Mouse (Mus musculus) liver, embryonic 12.5 days (tissue): Measurements from ENCODE around the gene Gm10722. TPM values are rescaled to one million over a fixed set of nuclear protein-coding genes. Genes with fewer than 3 reads are reported as not detected.
"Not testable (repeated sequence)": the region's sequence is repeated elsewhere in the genome, so short reads cannot be mapped to it uniquely, and the experiment has no call there.

Source experiments
- ATAC-seq: fragments of 200-750 bp; cut with Nextera tagmentation; 2 replicates; pipeline ENCODE4 v1.8.0; 2017; ENCODE audit warnings: moderate number of reproducible peaks, mild to moderate bottlenecking, moderate library complexity
- H3K27ac ChIP-seq: fragments of 300-500 bp; sonication (generic); 2 replicates; pipeline ENCODE4 v1.5.1; 2016; ENCODE audit warnings: mild to moderate bottlenecking
- H3K27me3 ChIP-seq: fragments of 300-500 bp; sonication (generic); replicated peaks from 2 replicates; pipeline ENCODE4 v1.6.1; 2016; ENCODE audit warnings: mild to moderate bottlenecking, moderate library complexity
- H3K36me3 ChIP-seq: fragments of 300-500 bp; sonication (generic); 2 replicates; pipeline ENCODE4 v1.6.1; 2016; ENCODE audit warnings: mild to moderate bottlenecking, moderate library complexity
- H3K4me1 ChIP-seq: fragments of 300-500 bp; sonication (generic); 2 replicates; pipeline ENCODE4 v1.6.1; 2016
- H3K4me2 ChIP-seq: fragments of 300-500 bp; sonication (generic); 2 replicates; pipeline ENCODE4 v1.6.1; 2016; ENCODE audit warnings: mild to moderate bottlenecking, moderate library complexity
- H3K4me3 ChIP-seq: fragments of 300-500 bp; sonication (generic); 2 replicates; pipeline ENCODE4 v1.5.1; 2016; ENCODE audit warnings: mild to moderate bottlenecking, moderate library complexity
- H3K9ac ChIP-seq: fragments of 300-500 bp; sonication (generic); 2 replicates; pipeline ENCODE4 v1.6.1; 2016; ENCODE audit warnings: mild to moderate bottlenecking, moderate library complexity
- H3K9me3 ChIP-seq: fragments of 300-500 bp; sonication (generic); replicated peaks from 2 replicates; pipeline ENCODE4 v1.6.1; 2016; ENCODE audit warnings: mild to moderate bottlenecking, moderate library complexity
- WGBS: fragments of 180-500 bp; shearing (Covaris S2); methylation state at CpG from one replicate; pipeline ENCODE4 v1.1.7; 2016; ENCODE audit not compliant: insufficient replicate concordance; 5-methylcytosine and 5-hydroxymethylcytosine counted together
- polyA plus RNA-seq: library from polyadenylated mRNA; unstranded; fragments of >200 nt; fragmentation: Nextera tagmentation; extraction: Ambion mirVana; gene quantifications from 2 replicates; pipeline ENCODE4 v1.2.1, GENCODE M21; 2016

Gm10722 gene
- polyA plus RNA-seq = not detected in 2 replicates

DNA sequence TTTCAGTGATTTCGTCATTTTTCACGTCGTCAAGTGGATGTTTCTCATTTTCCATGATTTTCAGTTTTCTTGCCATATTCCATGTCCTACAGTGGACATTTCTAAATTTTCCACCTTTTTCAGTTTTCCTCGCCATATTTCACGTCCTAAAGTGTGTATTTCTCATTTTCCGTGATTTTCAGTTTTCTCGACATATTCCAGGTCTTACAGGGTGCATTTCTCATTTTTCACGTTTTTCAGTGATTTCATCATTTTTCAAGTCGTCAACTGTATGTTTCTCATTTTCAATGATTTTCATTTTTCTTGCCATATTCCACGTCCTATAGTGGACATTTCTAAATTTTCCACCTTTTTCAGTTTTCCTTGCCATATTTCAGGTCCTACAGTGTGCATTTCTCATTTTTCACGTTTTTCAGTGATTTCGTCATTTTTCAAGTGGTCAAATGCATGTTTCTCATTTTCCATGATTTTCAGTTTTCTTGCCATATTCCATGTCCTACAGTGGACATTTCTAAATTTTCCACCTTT, at the start of gene Gm10722:
TSS of gene Gm10722 (plus strand) at position 478 of the 528 bp plus-strand sequence.
- not testable (repeated sequence) for H3K27me3 ChIP-seq, H3K9ac ChIP-seq, H3K4me1 ChIP-seq, ATAC-seq, H3K4me2 ChIP-seq, H3K4me3 ChIP-seq, H3K36me3 ChIP-seq, H3K27ac ChIP-seq, H3K9me3 ChIP-seq
- 62% methylated on average over 12 of the region's 12 CpGs for WGBS

DNA sequence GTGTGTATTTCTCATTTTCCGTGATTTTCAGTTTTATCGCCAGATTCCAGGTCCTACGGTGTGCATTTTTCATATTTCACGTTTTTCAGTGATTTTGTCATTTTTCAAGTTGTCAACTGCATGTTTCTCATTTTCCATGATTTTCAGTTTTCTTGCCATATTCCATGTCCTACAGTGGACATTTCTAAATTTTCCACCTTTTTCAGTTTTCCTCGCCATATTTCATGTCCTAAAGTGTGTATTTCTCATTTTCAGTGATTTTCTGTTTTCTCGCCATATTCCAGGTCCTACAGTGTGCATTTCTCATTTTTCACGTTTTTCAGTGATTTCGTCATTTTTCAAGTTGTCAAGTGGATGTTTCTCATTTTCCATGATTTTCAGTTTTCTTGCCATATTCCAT, 284 bp downstream of the Gm10722 start:
- not testable (repeated sequence) for H3K4me3 ChIP-seq, ATAC-seq, H3K4me2 ChIP-seq, H3K9me3 ChIP-seq, H3K4me1 ChIP-seq, H3K27ac ChIP-seq, H3K9ac ChIP-seq, H3K27me3 ChIP-seq, H3K36me3 ChIP-seq
- 54% methylated on average over 8 of the region's 8 CpGs for WGBS

DNA sequence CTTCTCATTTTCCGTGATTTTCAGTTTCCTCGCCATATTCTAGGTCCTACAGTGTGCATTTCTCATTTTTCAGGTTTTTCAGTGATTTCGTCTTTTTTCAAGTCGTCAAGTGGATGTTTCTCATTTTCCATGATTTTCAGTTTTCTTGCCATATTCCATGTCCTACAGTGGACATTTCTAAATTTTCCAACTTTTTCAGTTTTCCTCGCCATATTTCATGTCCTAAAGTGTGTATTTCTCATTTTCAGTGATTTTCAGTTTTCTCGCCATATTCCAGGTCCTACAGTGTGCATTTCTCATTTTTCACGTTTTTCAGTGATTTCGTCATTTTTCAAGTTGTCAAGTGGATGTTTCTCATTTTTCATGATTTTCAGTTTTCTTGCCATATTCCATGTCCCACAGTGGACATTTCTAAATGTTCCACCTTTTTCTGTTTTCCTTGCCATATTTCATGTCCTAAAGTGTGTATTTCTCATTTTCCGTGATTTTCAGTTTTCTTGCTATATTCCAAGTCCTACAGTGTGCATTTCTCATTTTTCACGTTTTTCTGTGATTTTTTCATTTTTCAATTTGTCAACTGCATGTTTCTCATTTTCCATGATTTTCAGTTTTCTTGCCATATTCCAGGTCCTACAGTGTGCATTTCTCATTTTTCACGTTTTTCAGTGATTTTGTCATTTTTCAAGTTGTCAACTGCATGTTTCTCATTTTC, 1.4 kb downstream of the Gm10722 start:
- 0 out of 2 replicates have a peak overlapping the region, but pooled peaks have one; percentile 0 for H3K9ac ChIP-seq
- not testable (repeated sequence) for H3K27me3 ChIP-seq, H3K27ac ChIP-seq, H3K4me1 ChIP-seq, H3K36me3 ChIP-seq, H3K4me2 ChIP-seq, H3K9me3 ChIP-seq, H3K4me3 ChIP-seq
- WGBS = 56% methylated on average over 9 of the region's 11 CpGs
- peak; percentile 75 for ATAC-seq

DNA sequence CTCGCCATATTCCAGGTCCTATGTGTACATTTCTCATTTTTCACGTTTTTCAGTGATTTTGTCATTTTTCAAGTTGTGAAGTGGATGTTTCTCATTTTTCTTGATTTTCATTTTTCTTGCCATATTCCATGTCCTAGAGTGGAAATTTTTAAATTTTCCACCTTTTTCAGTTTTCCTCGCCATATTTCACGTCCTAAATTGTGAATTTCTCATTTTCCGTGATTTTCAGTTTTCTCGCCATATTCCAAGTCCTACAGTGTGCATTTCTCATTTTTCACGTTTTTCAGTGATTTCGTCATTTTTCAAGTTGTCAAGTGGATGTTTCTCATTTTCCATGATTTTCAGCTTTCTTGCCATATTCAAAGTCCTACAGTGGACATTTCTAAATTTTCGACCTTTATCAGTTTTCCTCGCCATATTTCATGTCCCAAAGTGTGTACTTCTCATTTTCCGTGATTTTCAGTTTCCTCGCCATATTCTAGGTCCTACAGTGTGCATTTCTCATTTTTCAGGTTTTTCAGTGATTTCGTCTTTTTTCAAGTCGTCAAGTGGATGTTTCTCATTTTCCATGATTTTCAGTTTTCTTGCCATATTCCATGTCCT, 2.2 kb downstream of the Gm10722 start, which contains the start of gene Gm11168:
TSS of gene Gm11168 (plus strand) at position 553 of the 603 bp plus-strand sequence.
- H3K27me3 ChIP-seq, H3K4me2 ChIP-seq, H3K4me3 ChIP-seq, ATAC-seq, H3K27ac ChIP-seq, H3K9me3 ChIP-seq, H3K36me3 ChIP-seq, H3K4me1 ChIP-seq: not testable (repeated sequence)
- WGBS = 58% methylated on average over 6 of the region's 14 CpGs
- 0 out of 2 replicates have a peak within 1 kb of the TSS, but pooled peaks have one; percentile 0 for H3K9ac ChIP-seq

DNA sequence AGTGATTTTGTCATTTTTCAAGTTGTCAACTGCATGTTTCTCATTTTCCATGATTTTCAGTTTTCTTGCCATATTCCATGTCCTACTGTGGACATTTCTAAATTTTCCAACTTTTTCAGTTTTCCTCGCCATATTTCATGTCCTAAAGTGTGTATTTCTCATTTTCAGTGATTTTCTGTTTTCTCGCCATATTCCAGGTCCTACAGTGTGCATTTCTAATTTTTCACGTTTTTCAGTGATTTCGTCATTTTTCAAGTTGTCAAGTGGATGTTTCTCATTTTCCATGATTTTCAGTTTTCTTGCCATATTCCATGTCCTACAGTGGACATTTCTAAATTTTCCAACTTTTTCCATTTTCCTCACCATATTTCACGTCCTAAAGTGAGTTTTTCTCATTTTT, 5.5 kb downstream of the Gm10722 start:
- H3K27ac ChIP-seq, H3K36me3 ChIP-seq, H3K9ac ChIP-seq, H3K9me3 ChIP-seq, H3K4me2 ChIP-seq, H3K4me3 ChIP-seq, H3K4me1 ChIP-seq, H3K27me3 ChIP-seq: not testable (repeated sequence)
- WGBS = 65% methylated on average over 1 of the region's 5 CpGs
- ATAC-seq = 0 out of 2 replicates have a peak, but pooled peaks have one; percentile 19

DNA sequence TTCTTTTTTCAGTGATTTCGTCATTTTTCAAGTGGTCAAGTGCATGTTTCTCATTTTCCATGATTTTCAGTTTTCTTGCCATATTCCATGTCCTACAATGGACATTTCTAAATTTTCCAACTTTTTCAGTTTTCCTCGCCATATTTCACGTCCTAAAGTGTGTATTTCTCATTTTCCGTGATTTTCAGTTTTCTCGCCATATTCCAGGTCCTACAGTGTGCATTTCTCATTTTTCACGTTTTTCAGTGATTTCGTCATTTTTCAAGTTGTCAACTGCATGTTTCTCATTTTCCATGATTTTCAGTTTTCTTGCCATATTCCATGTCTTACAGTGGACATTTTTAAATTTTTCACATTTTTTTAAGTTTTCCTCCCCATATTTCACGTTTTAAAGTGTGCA, 5.9 kb downstream of the Gm10722 start:
- WGBS = 59% methylated on average over 8 of the region's 8 CpGs

DNA sequence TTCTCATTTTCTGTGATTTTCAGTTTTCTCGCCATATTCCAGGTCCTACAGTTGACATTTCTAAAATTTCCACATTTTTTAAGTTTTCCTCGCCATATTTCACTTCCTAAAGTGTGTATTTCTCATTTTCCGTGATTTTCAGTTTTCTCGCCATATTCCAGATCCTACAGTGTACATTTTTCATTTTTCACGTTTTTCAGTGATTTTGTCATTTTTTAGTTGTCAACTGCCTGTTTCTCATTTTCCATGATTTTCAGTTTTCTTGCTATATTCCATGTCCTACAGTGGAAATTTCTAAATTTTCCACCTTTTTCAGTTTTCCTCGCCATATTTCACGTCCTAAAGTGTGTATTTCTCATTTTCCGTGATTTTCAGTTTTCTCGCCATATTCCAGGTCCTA, 6.5 kb downstream of the Gm10722 start:
- H3K9me3 ChIP-seq, H3K4me1 ChIP-seq, H3K9ac ChIP-seq, ATAC-seq, H3K4me3 ChIP-seq, H3K4me2 ChIP-seq, H3K27me3 ChIP-seq, H3K27ac ChIP-seq, H3K36me3 ChIP-seq: not testable (repeated sequence)
- 68% methylated on average over 8 of the region's 9 CpGs for WGBS

More for the DNA sequence above, 5.9 kb downstream of the Gm10722 start:
- H3K27me3 ChIP-seq, H3K4me3 ChIP-seq, H3K4me1 ChIP-seq, H3K9ac ChIP-seq, H3K36me3 ChIP-seq, H3K4me2 ChIP-seq, H3K27ac ChIP-seq, H3K9me3 ChIP-seq: not testable (repeated sequence)
- ATAC-seq = peak; percentile 71

DNA sequence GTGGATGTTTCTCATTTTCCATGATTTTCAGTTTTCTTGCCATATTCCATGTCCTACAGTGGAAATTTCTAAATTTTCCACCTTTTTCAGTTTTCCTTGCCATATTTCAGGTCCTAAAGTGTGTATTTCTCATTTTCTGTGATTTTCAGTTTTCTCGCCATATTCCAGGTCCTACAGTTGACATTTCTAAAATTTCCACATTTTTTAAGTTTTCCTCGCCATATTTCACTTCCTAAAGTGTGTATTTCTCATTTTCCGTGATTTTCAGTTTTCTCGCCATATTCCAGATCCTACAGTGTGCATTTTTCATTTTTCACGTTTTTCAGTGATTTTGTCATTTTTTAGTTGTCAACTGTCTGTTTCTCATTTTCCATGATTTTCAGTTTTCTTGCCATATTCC, 8.6 kb downstream of the Gm10722 start:
- H3K4me2 ChIP-seq, H3K9me3 ChIP-seq, H3K27me3 ChIP-seq, H3K36me3 ChIP-seq, H3K27ac ChIP-seq, H3K4me1 ChIP-seq, H3K4me3 ChIP-seq, H3K9ac ChIP-seq: not testable (repeated sequence)
- ATAC-seq = 0 out of 2 replicates have a peak, but pooled peaks have one; percentile 38
- WGBS = no CpG with 5 or more reads among the region's 5 CpGs

DNA sequence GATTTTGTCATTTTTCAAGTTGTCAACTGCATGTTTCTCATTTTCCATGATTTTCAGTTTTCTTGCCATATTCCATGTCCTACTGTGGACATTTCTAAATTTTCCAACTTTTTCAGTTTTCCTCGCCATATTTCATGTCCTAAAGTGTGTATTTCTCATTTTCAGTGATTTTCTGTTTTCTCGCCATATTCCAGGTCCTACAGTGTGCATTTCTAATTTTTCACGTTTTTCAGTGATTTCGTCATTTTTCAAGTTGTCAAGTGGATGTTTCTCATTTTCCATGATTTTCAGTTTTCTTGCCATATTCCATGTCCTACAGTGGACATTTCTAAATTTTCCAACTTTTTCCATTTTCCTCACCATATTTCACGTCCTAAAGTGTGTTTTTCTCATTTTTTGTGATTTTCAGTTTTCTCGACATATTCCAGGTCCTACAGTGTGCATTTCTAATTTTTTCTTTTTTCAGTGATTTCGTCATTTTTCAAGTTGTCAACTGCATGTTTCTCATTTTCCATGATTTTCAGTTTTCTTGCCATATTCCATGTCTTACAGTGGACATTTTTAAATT, 11.4 kb downstream of the Gm10722 start:
- not testable (repeated sequence) for H3K27me3 ChIP-seq, H3K4me1 ChIP-seq, H3K9me3 ChIP-seq, H3K27ac ChIP-seq, H3K4me2 ChIP-seq, H3K4me3 ChIP-seq, H3K9ac ChIP-seq, H3K36me3 ChIP-seq
- 63% methylated on average over 3 of the region's 7 CpGs for WGBS
- ATAC-seq = peak; percentile 6; the same call in 1 of the 2 replicates

DNA sequence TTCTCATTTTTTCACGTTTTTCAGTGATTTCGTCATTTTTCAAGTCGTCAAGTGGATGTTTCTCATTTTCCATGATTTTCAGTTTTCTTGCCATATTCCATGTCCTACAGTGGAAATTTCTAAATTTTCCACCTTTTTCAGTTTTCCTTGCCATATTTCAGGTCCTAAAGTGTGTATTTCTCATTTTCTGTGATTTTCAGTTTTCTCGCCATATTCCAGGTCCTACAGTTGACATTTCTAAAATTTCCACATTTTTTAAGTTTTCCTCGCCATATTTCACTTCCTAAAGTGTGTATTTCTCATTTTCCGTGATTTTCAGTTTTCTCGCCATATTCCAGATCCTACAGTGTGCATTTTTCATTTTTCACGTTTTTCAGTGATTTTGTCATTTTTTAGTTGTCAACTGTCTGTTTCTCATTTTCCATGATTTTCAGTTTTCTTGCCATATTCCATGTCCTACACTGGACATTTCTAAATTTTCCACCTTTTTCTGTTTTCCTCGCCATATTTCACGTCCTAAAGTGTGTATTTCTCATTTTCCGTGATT, 12.1 kb downstream of the Gm10722 start, which contains the start of gene Gm10721:
TSS of gene Gm10721 (plus strand) at position 408 of the 547 bp plus-strand sequence.
- not testable (repeated sequence) for H3K36me3 ChIP-seq, H3K9me3 ChIP-seq, H3K9ac ChIP-seq, H3K4me3 ChIP-seq, H3K27ac ChIP-seq, H3K27me3 ChIP-seq, H3K4me1 ChIP-seq, H3K4me2 ChIP-seq
- ATAC-seq = peak; percentile 46; the same call in 1 of the 2 replicates
- no CpG with 5 or more reads among the region's 11 CpGs for WGBS

DNA sequence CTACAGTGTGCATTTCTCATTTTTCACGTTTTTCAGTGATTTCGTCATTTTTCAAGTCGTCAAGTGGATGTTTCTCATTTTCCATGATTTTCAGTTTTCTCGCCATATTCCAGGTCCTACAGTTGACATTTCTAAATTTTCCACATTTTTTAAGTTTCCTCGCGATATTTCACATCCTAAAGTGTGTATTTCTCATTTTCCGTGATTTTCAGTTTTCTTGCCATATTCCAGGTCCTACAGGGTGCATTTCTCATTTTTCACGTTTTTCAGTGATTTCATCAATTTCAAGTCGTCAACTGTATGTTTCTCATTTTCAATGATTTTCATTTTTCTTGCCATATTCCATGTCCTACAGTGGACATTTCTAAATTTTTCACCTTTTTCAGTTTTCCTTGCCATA, 14.6 kb downstream of the Gm10722 start, which contains the start of gene Gm10720:
TSS of gene Gm10720 (plus strand) at position 301 of the 400 bp plus-strand sequence.
- H3K27me3 ChIP-seq, H3K27ac ChIP-seq, H3K36me3 ChIP-seq, H3K4me3 ChIP-seq, H3K9me3 ChIP-seq, H3K4me1 ChIP-seq, H3K4me2 ChIP-seq, H3K9ac ChIP-seq, ATAC-seq: not testable (repeated sequence)
- WGBS = 56% methylated on average over 5 of the region's 9 CpGs

DNA sequence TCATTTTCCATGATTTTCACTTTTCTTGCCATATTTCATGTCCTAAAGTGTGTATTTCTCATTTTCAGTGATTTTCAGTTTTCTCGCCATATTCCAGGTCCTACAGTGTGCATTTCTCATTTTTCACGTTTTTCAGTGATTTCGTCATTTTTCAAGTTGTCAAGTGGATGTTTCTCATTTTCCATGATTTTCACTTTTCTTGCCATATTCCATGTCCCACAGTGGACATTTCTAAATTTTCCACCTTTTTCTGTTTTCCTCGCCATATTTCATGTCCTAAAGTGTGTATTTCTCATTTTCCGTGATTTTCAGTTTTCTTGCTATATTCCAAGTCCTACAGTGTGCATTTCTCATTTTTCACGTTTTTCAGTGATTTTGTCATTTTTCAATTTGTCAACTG, 15.2 kb downstream of the Gm10722 start:
- H3K4me1 ChIP-seq, H3K4me3 ChIP-seq, H3K9ac ChIP-seq, H3K4me2 ChIP-seq, H3K27ac ChIP-seq, H3K27me3 ChIP-seq, ATAC-seq, H3K36me3 ChIP-seq, H3K9me3 ChIP-seq: not testable (repeated sequence)
- 65% methylated on average over 6 of the region's 6 CpGs for WGBS
